Mouse (Mus musculus) right cerebral cortex, postnatal 36 days (tissue): ENCODE data around the gene Fbxo7.
"Not testable (repeated sequence)": the region's sequence is repeated elsewhere in the genome, so short reads cannot be mapped to it uniquely, and the experiment has no call there.

Experiments used
- DNase-seq, 2 experiments: peaks; one replicate each; pipeline ENCODE4 v3.0.0; 2022; ENCODE audit warnings: low spot score in 2 of 2, mixed read lengths in 1 of 2

Fbxo7 gene

GRCm38 (mm10) chr10:86021749-86022473, at the start of gene Fbxo7:
Gene Fbxo7 (plus strand): TSS chr10:86021972.
- DNase-seq, result peak; percentile 76 to 77

- peak; percentile 10 to 16 for DNase-seq
Measured at GRCm38 (mm10) chr10:85972915-85973314, 48.9 kb upstream of the Fbxo7 start.

DNA sequence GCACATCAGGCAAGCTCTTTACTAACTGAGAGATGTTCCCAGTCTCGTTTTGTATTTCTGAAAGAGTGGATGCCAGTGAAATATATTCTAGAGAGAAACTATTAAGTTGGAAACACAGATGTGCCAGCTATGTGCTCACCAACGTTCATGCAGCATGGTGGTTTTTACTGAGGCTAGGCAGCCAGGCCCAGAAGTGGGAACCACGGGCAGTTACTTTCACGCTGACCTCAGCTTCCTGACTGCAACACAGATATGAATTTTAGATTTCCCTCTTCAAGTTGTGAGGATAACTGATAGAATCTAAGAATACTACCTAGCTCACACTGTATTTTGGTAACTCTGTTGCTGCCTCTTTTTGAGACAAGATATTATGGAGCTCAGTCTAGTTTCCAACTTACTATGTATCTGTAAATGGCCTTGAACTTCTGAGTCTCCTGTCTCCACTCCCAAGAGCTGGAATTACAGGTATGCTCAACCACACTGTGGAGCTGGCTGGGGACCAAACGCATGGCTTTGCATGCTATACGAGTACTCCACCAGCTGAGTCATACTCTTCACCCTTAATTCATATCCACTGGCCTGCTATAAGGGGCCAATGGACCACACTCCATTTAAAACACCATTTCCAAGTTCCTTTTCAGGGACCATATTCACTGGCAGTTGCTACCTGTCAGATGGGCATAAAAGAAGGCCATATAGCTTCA, 32.2 kb upstream of the Fbxo7 start:
- no peak for DNase-seq

GRCm38 (mm10) chr10:85992412-85992811, 29.4 kb upstream of the Fbxo7 start:
- DNase-seq, result no peak

DNA sequence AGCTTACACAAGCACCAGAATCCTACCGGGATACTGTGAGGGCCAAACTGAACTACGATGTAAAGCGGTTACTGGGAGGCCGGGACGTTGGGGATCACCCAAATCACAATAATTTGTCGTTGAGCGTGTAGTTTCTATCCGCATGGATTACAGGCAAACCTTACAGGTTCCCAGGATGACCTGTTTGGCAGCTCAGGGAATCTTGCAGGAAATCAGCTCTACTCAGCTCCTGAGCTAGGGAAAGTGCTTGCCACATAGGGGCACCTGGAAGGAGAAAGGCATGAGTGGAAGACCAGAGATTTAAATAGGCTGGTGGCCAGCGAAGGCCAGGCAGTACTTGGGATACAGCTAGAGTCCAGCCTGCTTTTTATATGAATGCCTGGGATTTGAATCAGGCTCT, 27.9 kb upstream of the Fbxo7 start:
- DNase-seq, result no peak

DNA sequence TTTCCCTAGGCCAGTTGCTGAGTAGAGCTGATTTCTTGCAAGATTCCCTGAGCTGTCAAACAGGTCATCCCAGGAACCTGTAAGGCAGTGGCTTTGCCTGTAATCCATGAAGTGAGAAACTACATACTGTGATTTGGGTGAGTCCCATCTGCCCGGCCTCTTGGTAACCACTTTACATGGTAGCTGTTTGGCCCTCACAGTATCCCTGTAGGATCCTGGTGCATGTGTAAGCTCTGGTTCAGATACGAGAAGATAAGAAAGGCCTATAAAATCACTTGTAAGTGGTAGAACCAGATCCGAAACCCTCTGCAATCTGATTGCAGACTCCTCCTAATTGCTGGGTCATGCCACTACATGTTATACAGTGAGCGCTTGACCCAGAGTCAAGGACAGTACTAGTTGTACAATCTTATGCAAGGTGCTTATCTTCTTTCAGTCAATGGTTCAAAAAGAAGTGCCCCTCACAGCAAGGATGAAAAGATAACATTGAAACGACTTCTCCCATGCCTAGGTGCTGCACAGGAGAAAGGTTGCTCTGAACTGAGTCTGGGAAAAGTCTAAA, 27.1 kb upstream of the Fbxo7 start:
- no peak for DNase-seq

DNA sequence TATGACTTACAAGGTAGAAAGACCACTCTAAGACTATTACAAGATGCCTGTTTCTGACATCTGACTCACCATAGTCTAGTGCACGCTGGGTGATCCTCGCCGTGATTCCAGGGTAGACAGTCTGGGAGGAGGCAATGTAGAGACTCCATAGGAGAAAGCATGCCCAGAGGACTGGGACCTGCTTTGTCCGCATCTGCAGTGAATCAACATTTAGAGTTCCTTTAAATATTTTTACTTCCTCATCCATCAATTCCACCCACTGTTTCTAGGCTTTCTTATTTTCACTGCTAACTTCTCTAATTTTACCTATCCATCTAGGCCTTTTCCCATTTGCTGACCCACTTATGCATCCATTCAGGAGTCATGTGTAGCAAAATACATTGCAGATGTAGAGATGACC, 21.3 kb upstream of the Fbxo7 start:
- DNase-seq, result no peak

- DNase-seq, result no peak
Measured at GRCm38 (mm10) chr10:86006455-86006854, 15.3 kb upstream of the Fbxo7 start.

DNA sequence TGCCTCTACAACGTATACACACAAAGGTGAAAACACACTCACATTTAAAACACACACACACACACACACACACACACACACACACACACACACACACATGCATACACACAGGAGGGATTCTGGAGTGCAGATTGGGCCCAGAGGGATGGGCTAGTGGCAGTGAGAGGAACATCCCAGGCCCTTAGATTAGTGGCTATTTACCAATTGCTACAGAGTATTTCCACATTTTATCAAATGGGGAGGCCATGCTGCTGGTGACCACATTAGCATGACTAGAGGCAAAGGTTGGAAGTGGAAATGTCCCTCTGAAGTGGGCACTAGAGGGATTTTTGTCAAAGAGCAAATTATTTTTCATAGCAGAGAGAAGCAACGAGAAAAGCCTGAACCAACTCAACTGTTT, 12.1 kb upstream of the Fbxo7 start:
- no peak for DNase-seq

GRCm38 (mm10) chr10:86010636-86011035, 11.1 kb upstream of the Fbxo7 start:
- no peak for DNase-seq

DNA sequence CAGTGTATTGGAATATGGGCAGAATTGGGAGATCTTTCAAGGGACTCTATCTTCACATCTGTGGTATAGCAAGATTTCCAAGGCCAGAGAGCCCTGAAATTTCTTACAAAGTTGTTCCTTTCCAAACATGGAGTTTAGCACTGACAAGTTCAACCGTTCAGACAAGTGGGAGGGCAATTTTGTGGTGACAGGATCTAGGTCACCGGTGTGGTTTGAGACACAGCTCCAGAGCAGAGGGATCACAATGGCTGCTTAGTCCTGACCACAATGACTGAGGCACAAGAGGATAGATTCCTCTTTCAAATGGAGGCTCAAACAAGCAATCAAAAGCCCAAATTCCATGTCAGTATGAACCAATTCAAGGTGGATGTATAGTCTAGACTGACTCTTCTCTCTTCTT, 10.6 kb upstream of the Fbxo7 start:
- DNase-seq, result no peak

DNA sequence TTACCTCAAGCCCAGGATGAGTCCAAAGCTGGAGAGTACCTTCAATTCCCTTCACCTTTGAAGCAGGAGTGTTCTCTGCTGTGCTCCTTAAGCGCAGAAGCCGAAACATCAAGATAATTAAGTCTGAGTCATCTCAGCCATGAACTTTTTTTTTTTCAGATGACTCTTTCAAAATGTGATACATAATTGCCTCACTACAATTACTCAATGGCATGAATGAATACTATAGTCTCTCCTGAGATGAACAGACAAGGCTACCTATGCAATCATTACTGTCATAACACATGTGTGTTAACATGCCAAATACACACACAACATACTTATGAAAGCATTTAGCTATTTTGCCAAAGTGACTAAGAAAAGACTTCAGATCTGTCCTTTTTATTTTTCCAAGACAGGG, 10.0 kb upstream of the Fbxo7 start, which contains the start of gene Bpifc:
Gene Bpifc (minus strand): TSS at position 115 of the 400 bp plus-strand sequence.
- no peak for DNase-seq

- DNase-seq, result no peak
Measured at GRCm38 (mm10) chr10:86017781-86018180, 4.0 kb upstream of the Fbxo7 start.

- no peak for DNase-seq
Measured at GRCm38 (mm10) chr10:86018813-86019212, 3.0 kb upstream of the Fbxo7 start.

- DNase-seq, result no peak
Measured at GRCm38 (mm10) chr10:86021408-86021748, 394 bp upstream of the Fbxo7 start.

DNA sequence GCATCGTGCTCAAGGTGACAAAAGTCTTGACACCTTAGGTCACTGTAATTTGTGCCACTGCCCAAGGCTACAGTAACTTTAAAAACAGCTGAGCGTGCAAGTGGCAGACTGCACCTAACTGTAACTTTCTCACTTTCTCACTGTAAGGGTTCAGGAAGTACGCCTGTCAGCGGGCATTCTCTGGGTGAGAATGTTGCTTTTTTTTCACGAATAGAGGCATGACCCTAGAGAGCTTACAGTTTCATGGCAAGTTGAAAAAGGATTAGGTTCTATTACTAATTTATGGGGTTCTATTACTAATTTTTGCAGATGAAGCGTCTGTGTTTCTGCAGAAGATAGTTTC, 673 bp downstream of the Fbxo7 start:
- DNase-seq, result no peak

DNA sequence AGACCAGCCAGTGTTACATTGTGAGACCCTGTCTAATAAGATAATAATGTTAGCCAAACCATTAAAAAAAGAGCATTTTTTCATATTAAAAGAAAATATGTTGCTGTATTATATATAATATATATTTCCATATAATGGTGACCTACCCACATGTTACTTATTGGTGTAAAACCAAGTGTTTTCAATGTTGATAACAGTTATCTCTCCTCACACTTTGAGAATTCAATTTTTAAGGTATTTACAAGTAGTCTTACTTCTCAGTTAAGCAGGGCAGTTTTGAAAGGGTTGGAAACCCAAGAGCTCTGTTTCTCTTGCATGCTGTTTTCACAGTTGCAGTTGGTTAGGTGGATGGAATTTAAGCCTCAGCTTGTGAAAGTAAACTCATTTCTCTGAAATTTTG, 1.4 kb downstream of the Fbxo7 start:
- DNase-seq, result no peak

GRCm38 (mm10) chr10:86025906-86026305, 4.1 kb downstream of the Fbxo7 start:
- DNase-seq, result no peak

- DNase-seq, result no peak
Measured at GRCm38 (mm10) chr10:86026354-86026753, 4.6 kb downstream of the Fbxo7 start.

DNA sequence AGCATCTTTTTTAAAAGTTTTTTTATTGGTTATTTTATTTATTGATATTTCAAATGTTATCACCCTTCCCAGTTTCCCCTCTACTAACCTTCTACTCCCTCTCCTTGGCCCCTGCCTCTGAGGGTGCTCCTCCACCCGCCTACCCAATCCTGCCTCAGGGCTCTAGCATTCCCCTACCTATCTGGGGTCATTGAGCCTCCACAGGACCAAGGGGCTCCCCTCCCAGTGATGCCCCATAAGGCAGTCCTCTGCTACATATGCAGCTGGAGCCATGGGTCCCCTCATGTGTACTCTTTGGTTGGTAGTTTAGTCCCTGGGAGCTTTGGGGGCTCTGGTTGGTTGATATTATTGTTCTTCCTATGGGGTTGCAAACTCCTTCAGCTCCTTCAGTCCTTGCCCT, 5.0 kb downstream of the Fbxo7 start:
- not testable (repeated sequence) for DNase-seq

GRCm38 (mm10) chr10:86030743-86031142, 9.0 kb downstream of the Fbxo7 start:
- DNase-seq, result no peak

GRCm38 (mm10) chr10:86032517-86032916, 10.7 kb downstream of the Fbxo7 start:
- no peak for DNase-seq

- DNase-seq, result no peak
Measured at GRCm38 (mm10) chr10:86034007-86034728, 12.4 kb downstream of the Fbxo7 start.
